Mouse (Mus musculus) hindbrain, embryonic 11.5 days (tissue): ENCODE results near the gene Nf1. TPM values are rescaled to one million over a fixed set of nuclear protein-coding genes. Genes with fewer than 3 reads are reported as not detected.

Source experiments
- ATAC-seq: fragments of 200-750 bp; cut with Nextera tagmentation; 2 replicates; pipeline ENCODE4 v1.8.0; 2017; ENCODE audit warnings: mild to moderate bottlenecking, moderate TSS enrichment, moderate library complexity; ENCODE audit not compliant: low FRiP score
- DNase-seq: peaks from one replicate; pipeline ENCODE4 v3.0.0-alpha.2; 2015; ENCODE audit warnings: low spot score
- H3K27ac ChIP-seq: fragments of 300-500 bp; sonication (generic); 2 replicates; pipeline ENCODE4 v1.5.1; 2014; ENCODE audit warnings: mild to moderate bottlenecking, low read depth, low read length
- H3K27me3 ChIP-seq: fragments of 300-500 bp; sonication (generic); 2 replicates; pipeline ENCODE4 v1.6.1; 2014; ENCODE audit warnings: mild to moderate bottlenecking, low read length, moderate library complexity, mixed read lengths; ENCODE audit not compliant: control insufficient read depth, insufficient read depth
- H3K36me3 ChIP-seq: fragments of 300-500 bp; sonication (generic); 2 replicates; pipeline ENCODE4 v1.6.1; 2014; ENCODE audit warnings: mild to moderate bottlenecking, low read length, moderate library complexity, mixed read lengths; ENCODE audit not compliant: control insufficient read depth, insufficient read depth
- H3K4me1 ChIP-seq: fragments of 300-500 bp; sonication (generic); replicated peaks from 2 replicates; pipeline ENCODE4 v1.6.1; 2014; ENCODE audit warnings: low read length, mixed read lengths; ENCODE audit not compliant: control insufficient read depth, insufficient read depth
- H3K4me2 ChIP-seq: fragments of 300-500 bp; sonication (generic); replicated peaks from 2 replicates; pipeline ENCODE4 v1.6.1; 2014; ENCODE audit warnings: mild to moderate bottlenecking, low read depth, low read length
- H3K4me3 ChIP-seq: fragments of 300-500 bp; sonication (generic); 2 replicates; pipeline ENCODE4 v1.5.1; 2014; ENCODE audit warnings: low read depth, low read length
- H3K9ac ChIP-seq: fragments of 300-500 bp; sonication (generic); 2 replicates; pipeline ENCODE4 v1.6.1; 2014; ENCODE audit warnings: low read depth, low read length
- H3K9me3 ChIP-seq: fragments of 300-500 bp; sonication (generic); 2 replicates; pipeline ENCODE4 v1.6.1; 2016; ENCODE audit warnings: low read length; ENCODE audit not compliant: control insufficient read depth
- WGBS: fragments of 180-500 bp; shearing (Covaris S2); extraction: QIAGEN DNeasy Blood & Tissue Kit; methylation state at CpG from one replicate; pipeline ENCODE4 v1.1.7; 2014; 5-methylcytosine and 5-hydroxymethylcytosine counted together
- polyA plus RNA-seq: library from polyadenylated mRNA; unstranded; fragments of >200 nt; fragmentation: Nextera tagmentation; extraction: Ambion mirVana; gene quantifications from 2 replicates; pipeline ENCODE4 v1.2.1, GENCODE M21; 2014

Nf1 gene
- polyA plus RNA-seq, 1 experiment from 2014 or later: 14.9 TPM

DNA sequence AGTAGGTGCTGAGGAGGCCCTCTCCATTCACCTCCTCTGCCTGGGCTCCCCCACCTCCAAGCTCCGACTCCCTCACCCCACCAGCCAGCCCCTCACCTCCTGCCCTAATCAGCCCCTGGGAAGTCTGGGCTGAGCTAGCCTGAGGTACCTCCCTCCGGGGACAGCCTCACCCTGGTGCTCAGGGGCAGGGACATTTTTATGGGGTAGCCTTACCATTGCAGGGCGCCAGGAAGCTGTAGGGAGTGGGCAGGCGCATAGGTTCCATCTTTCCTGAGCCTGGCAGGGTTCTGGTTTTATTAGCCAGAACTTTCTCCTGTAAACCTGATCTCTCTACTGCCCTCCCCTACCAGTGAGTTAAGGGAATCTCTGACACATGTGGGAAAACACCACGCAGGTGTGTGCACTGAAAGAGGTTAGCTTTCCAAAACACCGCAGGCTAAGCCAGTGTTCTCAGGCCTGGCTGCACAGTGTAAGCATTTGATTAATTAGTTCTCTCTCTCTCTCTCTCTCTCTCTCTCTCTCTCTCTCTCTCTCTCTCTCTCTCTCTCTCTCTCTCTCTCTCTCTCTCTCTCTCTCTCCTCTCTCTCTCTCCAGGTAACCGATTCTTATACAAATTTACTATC is 290.4 kb downstream of the Nf1 start:
- Histone ChIP-seq H3K4me1 (0 out of 2 replicates have a peak, but pooled peaks cover 2% of the 10 kb centered on the region), H3K36me3 (no peaks in the 10 kb centered on the region), H3K27ac (no peak overlapping the region), H3K9me3 (no peaks in the 10 kb centered on the region), H3K4me2 (no peak overlapping the region), H3K9ac (no peak overlapping the region), H3K27me3 (no peaks in the 10 kb centered on the region), H3K4me3 (no peak overlapping the region)
- ATAC-seq (no peak), DNase-seq (no peak)
- 80% methylated on average over 7 of the region's 7 CpGs for WGBS

DNA sequence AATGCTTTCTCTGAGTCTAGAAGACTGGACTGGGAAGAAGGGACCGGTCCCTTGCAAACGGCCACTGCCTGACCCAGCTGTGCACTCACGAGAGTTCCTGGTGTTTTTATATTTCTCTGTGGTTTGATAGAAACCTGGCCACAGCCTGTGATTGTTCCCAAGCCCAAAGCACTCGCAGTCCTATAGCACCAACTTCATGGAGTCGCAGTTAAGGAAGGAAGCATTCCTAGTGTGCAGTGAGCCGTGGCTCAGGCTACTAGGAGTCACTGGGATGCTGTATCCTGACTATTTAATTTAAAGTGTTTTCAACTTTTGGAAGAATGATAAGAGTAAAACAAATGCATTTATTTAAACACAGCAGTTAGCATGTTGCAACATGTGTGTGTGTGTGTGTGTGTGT is 291.0 kb downstream of the Nf1 start:
- Histone ChIP-seq H3K27ac (no peak overlapping the region), H3K4me3 (no peak overlapping the region), H3K9me3 (no peaks in the 10 kb centered on the region), H3K9ac (no peak overlapping the region), H3K4me2 (no peak overlapping the region), H3K27me3 (no peaks in the 10 kb centered on the region), H3K4me1 (no peaks in the 10 kb centered on the region), H3K36me3 (no peaks in the 10 kb centered on the region)
- 43% methylated on average over 6 of the region's 6 CpGs for WGBS
- DNase-seq: no peak
- no peak for ATAC-seq

Other genes starting within 250 kb of the Nf1 start
- gene Ksr1, start 193.3 kb upstream of the Nf1 start, polyA plus RNA-seq: 3.9 and 4.3 TPM in 2 replicates
- 469 and 501 TPM in 2 replicates for gene Wsb1, start 85.0 kb upstream of the Nf1 start, polyA plus RNA-seq
- not detected in 2 replicates for gene Gm9964, start 42.8 kb upstream of the Nf1 start, polyA plus RNA-seq
- gene Omg, start 164.4 kb downstream of the Nf1 start, polyA plus RNA-seq: 0.32 and 0.73 TPM in 2 replicates
- 0.20 and 1.1 TPM in 2 replicates for gene Evi2b, start 184.1 kb downstream of the Nf1 start, polyA plus RNA-seq
- gene Evi2, start 190.9 kb downstream of the Nf1 start, polyA plus RNA-seq: 0.74 and 2.1 TPM in 2 replicates
- gene Evi2a, start 190.9 kb downstream of the Nf1 start, polyA plus RNA-seq: 2.2 and 3.1 TPM in 2 replicates